Mouse (Mus musculus): ENCODE results near the gene Samd10.

DNA sequence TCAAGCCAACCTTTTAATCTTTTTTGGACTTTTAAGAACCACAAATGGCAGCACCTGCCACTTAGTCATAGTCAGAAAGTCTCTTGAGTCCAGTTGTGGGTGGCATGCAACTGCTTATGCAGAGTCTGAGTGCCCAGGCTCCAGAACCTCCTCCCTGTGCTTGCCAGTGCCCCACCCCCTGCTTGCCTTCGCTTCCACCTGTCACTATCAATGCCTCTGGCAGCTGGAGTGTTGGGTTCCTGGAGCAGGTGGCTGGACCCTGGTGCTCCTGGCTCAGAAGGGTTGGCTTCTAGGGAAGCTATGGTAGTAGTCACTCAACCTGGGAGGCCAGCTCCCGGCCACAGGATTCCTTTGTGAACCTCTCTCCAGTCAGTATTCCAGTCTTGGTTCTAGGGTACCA lies 48.8 kb downstream of the Samd10 start:
- TF ChIP-seq CTCF (IDR thresholded peaks at IDR 0.05; ENCODE audit: low read depth, low read length), result no peak
- no peak for TF ChIP-seq POLR2A (IDR thresholded peaks at IDR 0.05; ENCODE audit: extremely low read depth, insufficient read depth, low read length)

Data from liver, adult 2 months (tissue).